Mouse (Mus musculus): ENCODE measurements around the gene Trp53i11. TPM values are rescaled to one million over a fixed set of nuclear protein-coding genes. Genes with fewer than 3 reads are reported as not detected.

Trp53i11 gene
- total RNA-seq, 2 experiments from 2014 or later, result 67.8 to 68.8 TPM

DNA sequence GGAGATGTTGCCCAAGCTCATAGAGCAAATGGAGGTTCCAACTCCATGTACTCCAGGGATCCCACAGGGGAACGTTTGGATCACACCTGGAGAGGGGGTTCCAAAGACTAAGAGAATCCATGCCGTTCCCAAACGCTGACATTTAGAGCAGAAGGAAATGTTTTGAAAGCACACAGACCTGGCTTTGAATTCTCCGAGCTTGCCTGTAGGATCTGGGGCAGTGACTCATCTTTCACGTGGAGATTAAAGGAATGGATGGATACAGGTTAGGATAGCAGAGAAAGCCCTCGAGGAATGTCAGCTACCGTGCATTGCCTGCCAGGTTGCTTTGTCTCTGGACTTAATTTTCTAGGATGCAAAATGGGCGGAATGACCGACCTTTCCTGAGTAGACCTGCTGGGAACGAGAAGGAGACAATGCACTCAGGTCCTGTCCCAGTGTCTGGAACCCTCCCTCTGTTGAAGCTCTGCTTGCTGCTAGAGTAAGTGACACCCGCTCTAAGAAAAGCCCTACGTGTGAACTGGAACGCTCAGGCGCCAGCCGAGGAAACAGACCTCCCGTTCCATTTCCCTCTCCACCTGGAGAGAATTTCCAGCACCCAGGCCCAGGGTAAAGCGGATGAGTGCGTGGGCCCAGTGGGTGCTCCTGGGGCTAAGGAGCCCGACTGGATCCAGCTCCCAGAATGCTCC lies 17.0 kb upstream of the Trp53i11 start:
- intact Hi-C loops (cut with DNase I), result no loop called here
- no peak for DNase-seq

DNA sequence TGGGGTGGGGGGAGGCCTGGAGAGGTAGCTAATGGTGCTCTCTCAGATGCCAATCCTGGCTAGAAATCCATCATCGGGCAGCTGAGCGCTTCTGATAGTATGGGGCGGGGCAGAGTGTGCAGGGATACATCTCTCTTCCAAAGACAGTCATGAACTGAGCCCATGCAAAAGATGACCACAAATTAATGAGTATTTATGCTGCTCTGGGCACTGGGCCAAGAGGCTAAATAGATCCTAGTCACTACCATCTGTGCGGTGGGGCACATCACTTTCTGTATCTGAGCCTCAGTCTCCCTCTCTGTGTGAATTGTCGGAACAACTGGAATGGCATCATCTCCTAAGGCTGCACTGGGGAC lies 16.5 kb upstream of the Trp53i11 start:
- intact Hi-C loops (cut with DNase I), result no loop called here

DNA sequence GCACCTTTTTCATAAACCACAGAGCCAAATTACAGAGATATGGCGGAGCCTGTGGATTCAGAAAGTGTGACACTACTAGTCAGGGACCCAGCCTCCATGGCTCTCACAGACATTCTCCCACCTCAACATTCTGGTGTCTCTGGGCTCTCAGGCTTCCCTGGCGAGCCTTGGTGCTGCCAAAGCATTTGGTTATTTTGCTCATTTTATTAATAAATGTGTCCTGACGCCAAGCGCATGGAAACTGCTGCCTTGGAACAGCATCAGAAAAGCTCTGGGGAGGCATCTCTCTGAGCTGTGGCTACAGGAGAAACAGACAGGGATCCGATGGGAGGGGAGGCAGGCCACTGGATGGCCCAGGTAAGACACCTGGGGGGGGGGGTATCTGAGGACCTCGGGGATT lies 15.4 kb upstream of the Trp53i11 start:
- intact Hi-C loops (cut with DNase I), result no loop called here
- DNase-seq, result no peak

More for the DNA sequence above, 16.5 kb upstream of the Trp53i11 start:
- no peak for DNase-seq

DNA sequence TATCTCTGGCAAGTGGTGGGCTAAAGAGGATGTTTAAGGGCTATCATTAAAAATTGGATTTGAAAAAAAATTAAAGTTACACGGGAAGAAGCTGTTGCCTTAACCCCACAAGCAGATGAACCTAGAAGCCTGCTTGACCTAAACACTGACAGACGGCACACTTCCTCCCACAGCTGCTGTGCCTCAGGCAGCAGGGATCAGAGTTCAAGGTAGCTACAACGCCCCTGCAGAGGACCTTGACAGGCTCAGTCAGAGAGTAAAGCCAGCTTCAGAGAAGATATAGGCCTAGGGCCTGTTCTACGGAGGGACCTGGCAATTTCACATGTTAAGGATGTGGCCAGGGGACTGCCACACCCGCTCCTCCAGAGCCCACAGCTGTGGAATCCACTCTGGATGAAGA lies 14.9 kb upstream of the Trp53i11 start:
- intact Hi-C loops (cut with DNase I), result no loop called here
- no peak for DNase-seq

DNA sequence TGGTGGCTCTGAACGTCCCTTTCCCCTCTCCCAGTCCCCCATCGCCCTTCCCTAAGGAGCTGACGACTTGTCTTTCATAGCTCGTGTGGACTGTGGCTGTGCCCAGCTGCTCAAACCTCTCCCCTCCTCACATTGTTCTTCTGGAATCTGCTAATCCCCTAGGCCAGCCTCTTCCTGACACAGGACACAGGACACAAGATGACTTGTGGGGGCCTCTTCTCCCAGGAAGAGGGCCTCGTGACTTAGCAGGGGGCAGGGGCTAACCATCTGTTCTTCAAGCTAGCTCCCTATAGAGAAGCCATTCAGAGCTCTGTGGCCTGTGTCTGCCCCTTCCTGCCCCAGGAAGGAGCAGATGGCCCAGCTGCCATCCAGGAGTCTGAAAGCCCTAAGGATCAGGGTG lies 13.2 kb upstream of the Trp53i11 start:
- DNase-seq, result no peak
- intact Hi-C loops (cut with DNase I), result no loop called here

- DNase-seq, result no peak
- intact Hi-C loops (cut with DNase I), result no loop called here
Observed at GRCm38 (mm10) chr2:93175278-93175677, 12.1 kb upstream of the Trp53i11 start.

- intact Hi-C loops (cut with DNase I), result no loop called here
- no peak for DNase-seq
Observed at GRCm38 (mm10) chr2:93175721-93176120, 11.6 kb upstream of the Trp53i11 start.

GRCm38 (mm10) chr2:93176193-93176798 lies 11.1 kb upstream of the Trp53i11 start:
- intact Hi-C loops (cut with DNase I), result no loop called here
- DNase-seq, result no peak

DNA sequence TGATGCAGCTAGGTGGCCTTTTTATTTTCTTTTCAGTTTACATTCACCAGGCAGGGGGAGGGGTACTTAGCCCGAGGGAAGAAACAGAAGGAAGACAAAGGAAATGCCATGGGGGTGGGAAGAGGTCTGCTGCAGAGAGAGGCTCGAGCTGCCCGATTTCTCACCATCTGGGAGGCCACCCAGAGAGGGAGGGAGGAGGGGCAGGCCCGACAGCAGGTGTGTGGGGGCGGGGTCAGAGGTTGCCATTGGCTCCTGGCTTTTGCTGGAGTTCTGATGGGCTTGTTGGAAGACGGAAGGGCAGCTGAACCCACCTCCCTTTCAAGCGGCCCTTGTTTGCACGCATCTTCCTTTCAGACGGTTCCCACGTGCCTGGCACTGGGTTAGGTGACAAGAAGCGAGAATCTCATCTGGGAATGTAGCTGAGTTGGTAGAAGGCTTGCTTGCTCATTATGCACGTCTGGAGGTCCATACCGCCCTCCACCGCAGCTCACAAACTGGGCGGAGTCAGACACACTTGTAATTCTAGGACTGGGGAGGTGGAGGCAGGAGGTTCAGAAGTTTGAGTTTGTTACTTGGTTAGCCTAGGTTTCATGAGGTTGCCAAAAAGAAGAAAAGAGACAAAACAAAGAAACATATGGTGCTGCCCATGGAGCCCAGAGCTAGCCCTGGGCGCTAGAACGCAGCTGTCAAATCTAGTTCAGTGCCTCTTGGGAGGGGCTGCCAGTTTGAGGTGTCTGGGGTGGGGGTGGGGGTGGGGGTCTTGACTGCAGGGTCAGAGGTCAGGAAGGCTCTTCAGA lies 10.3 kb upstream of the Trp53i11 start:
- DNase-seq, result no peak
- intact Hi-C loops (cut with DNase I), result no loop called here

DNA sequence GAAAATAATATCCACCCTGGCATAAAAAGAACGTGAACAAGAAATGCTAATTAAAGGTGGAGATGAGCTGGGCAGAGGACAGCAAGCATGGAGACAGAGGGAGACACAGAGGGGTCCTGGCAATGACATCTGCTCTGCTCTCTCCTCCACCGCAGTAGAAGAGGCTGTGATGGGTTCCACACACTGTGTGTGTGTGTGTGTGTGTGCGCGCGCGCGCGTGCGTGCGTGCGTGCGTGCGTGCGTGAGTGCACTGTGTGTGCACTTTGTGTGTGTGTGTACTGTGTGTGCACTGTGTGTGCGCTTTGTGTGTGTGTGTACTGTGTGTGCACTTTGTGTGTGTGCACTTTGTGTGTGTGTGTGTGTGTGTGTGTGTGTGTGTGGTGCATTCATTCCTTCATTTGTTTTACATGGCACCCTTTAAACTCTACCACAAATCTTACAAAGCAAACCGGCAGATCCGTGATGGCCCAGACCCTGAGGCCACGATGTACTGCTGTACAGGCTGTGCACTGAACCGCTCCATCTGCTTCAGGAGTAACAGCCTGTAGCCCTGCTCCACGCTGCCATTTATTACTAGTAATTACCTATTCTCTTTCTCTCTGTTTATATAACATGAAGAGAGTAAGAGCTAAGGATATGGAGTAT lies 9.6 kb upstream of the Trp53i11 start:
- intact Hi-C loops (cut with DNase I), result no loop called here

GRCm38 (mm10) chr2:93178313-93178677 lies 9.1 kb upstream of the Trp53i11 start:
- intact Hi-C loops (cut with DNase I), result no loop called here
- DNase-seq, result no peak

More for the DNA sequence above, 9.6 kb upstream of the Trp53i11 start:
- no peak for DNase-seq

GRCm38 (mm10) chr2:93179603-93180002 lies 7.7 kb upstream of the Trp53i11 start:
- intact Hi-C loops (cut with DNase I), result no loop called here
- DNase-seq, result no peak

- DNase-seq, result peak; percentile 38 to 44
- intact Hi-C loops (cut with DNase I), result no loop called here
Observed at GRCm38 (mm10) chr2:93180077-93180844, 7.1 kb upstream of the Trp53i11 start.

- DNase-seq, result no peak
- intact Hi-C loops (cut with DNase I), result no loop called here
Observed at GRCm38 (mm10) chr2:93182859-93183258, 4.5 kb upstream of the Trp53i11 start.

GRCm38 (mm10) chr2:93188020-93188760 lies 842 bp downstream of the Trp53i11 start:
- DNase-seq, result peak; percentile 23 to 33
- intact Hi-C loops (cut with DNase I), result loop anchor here (2.0 kb wide), 2 partner anchors 45 to 113 kb away; no protein-coding TSS in a partner anchor

- DNase-seq, result peak; percentile 52 to 62
- intact Hi-C loops (cut with DNase I), result loop anchor here (2.0 kb wide), 2 partner anchors 46 to 114 kb away; no protein-coding TSS in a partner anchor
Observed at GRCm38 (mm10) chr2:93188761-93189458, 1.6 kb downstream of the Trp53i11 start.

DNA sequence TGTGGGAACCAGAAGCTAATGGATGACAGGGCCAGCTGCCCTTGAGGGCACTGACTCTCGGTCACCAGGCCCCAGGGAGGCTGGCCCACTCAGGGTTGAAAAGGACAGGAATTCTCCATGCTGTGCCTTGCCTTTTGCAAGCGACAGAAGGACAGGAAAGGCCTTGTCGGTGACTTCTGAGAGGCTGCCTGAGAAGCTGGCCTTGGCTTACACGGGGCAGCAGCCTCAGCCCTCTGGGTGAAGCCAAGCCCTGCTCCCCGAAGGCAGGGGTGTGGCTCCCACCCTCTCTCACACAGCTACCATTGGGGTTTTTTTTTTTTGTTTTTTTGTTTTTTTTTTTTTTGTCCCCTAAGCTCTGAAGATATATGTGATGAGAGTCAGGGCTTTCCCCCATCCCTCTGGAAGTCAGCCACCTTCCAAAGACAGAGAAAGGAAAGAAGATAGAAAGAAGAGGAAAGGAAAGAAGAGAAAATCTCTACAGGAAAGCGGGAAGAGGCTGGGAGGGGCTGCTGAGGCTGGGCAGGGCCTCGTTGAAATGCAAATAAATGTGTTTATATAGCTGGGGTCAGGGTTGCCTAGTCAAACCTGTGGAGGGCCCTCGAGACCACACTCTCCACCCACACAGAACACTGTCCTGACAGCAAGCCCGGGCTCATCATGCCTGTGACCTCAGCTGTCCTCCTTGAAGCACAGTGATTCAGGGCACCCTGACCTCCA lies 3.6 kb downstream of the Trp53i11 start:
- intact Hi-C loops (cut with DNase I), result loop anchor here (2.0 kb wide), 1 partner anchor 284 kb away; no protein-coding TSS in a partner anchor
- no peak for DNase-seq
